Mouse (Mus musculus): ENCODE results near the gene Tap2. TPM values are rescaled to one million over a fixed set of nuclear protein-coding genes. Genes with fewer than 3 reads are reported as not detected.
A peak's percentile ranks its signal among the peaks of the same experiment; 100 is the strongest.

Gene Tap2
- polyA plus RNA-seq, 1 experiment, result 1.1 TPM

DNA sequence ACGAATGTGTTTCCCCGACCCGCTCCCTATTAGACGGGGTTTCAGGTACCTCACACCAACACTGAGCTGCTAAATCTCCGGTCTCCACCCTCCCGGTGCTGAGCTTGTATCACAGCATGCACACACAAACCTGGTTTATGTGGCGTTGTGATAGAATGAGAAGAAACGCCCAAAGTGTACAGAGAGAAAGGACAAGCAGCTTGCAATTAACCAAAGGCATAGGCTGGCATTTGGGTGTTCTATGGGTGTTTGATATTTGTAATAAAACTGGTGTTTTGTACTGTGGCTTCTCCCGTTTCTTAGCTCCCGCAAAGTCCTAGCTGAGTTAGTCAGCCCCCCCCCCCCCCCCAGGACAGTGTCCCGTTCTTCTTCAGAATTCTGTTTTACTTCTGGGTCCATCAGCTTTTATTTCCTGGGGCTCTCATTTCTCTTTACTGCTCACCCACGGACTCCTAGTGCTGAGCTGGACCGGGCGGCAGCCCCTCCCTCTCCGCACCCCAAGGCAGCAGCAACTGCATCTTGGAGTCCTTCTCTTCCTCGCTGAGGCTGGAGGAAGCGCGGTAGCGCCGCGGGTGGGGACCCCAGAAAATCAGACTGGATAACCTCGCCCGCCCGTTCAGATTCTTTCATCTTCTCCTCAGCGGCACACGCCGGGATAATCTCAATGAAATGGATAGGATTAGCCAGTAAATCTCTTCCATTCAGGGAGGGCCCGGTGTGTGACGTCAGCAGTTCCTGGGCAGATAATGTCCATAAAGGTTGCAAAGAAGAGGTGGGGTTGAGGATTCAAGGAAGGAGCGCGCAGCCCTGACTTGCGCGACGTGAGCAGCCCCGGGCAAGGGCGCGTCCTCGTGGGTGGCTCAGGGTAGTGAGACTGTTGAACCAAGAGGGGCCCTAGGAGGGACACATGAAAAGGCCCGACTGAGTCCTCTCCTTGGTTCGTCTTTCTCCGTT lies 6.1 kb upstream of the Tap2 start, which contains the start of gene Psmb8:
Gene Psmb8, plus strand, starts transcription at position 781 of the 954 bp plus-strand sequence.
- DNase-seq (ENCODE audit: low read depth), result peak; percentile 92
- TF ChIP-seq POLR2A (IDR thresholded peaks at IDR 0.05; ENCODE audit: borderline replicate concordance, extremely low read depth, insufficient read depth, insufficient read length, poor library complexity, severe bottlenecking) (no peak), CTCF (IDR thresholded peaks at IDR 0.05; ENCODE audit: borderline replicate concordance, extremely low read depth, insufficient read depth, insufficient read length) (no peak)

DNA sequence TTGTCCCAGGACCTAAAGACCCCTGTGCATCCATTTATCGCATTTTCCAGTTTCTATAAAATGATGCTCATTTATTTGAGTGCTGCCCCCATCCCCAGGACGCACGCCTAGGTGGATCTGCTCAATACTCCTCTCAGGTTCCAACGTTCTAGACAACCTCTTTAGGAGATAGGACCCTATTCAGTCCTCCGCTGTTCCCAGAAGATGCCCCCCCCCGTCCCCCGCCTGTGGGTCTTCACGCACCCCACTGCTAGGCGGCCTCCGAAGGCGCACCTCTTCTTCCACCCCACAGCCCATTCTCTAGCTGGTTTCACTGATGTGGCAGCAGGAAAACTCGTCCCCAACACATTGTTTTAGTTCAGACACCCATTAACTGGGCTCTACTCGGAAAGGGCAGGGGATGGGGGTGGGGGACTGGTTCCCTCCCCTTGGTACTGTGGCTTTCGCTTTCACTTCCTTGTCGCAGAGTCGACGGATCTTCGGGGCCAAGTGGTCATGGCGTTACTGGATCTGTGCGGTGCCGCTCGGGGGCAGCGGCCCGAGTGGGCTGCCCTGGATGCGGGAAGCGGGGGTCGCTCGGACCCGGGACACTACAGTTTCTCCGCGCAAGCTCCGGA lies 5.3 kb upstream of the Tap2 start:
- DNase-seq (ENCODE audit: low read depth), result no peak
- TF ChIP-seq POLR2A (IDR thresholded peaks at IDR 0.05; ENCODE audit: borderline replicate concordance, extremely low read depth, insufficient read depth, insufficient read length, poor library complexity, severe bottlenecking), result no peak
- no peak for TF ChIP-seq CTCF (IDR thresholded peaks at IDR 0.05; ENCODE audit: borderline replicate concordance, extremely low read depth, insufficient read depth, insufficient read length)

DNA sequence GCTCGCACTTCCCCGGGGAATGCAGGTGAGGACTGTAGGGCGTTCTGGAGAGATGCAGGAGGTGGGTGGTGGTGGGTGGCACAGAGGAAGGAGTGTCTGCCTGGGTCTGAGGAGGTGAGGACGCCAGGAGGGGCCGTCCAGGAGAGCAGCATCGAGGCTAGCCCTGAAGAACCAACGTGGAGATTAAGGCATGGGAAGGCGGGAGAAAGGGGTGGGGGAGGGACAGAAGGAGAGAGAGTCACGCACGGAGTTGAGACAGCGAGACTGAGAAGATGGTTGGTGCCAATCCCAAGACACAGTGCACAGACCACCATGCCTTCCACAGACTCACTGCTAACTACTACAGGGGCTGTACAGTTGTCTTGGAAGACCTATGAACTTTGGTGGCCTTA lies 4.8 kb upstream of the Tap2 start:
- DNase-seq (ENCODE audit: low read depth), result no peak
- no peak for TF ChIP-seq POLR2A (IDR thresholded peaks at IDR 0.05; ENCODE audit: borderline replicate concordance, extremely low read depth, insufficient read depth, insufficient read length, poor library complexity, severe bottlenecking)
- TF ChIP-seq CTCF (IDR thresholded peaks at IDR 0.05; ENCODE audit: borderline replicate concordance, extremely low read depth, insufficient read depth, insufficient read length), result no peak

DNA sequence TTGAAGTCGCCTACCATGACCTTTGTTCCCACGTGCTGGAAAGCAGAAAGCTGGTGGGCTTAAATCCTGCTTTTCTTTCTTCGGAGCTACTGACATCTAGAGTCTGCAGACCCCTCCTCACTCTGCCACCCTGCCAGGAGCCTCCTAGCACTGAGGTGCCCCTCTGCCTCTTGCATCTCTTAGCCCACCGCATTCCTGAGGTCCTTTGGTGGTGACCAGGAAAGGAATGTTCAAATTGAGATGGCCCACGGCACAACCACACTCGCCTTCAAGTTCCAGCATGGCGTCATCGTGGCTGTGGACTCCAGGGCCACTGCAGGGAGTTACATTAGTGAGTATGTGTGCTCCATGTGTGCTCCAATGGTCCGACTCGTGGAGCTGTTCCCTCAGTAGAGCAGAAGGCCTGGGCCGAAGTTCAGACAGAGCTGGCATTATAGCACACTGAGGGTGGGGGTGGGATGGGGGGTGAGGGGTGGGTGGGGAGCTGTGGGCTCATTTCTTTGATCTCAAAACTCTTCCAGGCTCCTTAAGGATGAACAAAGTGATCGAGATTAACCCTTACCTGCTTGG lies 4.2 kb upstream of the Tap2 start:
- DNase-seq (ENCODE audit: low read depth), result no peak

DNA sequence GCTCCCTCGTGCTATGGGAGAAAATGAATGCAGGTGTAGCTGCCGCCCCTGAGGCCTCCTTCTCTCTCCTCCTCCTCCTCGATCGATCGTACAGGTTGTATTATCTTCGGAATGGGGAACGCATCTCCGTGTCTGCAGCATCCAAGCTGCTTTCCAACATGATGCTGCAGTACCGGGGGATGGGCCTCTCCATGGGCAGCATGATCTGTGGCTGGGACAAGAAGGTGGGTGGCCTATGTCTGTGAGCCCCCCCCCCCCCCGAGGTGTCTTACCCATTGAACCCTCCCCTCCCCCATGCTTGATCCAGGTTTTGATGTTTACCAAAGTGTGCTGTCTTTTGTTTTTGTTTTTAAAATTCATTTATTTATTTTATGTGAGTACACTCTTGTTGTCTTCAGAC lies 3.3 kb upstream of the Tap2 start:
- TF ChIP-seq CTCF (IDR thresholded peaks at IDR 0.05; ENCODE audit: borderline replicate concordance, extremely low read depth, insufficient read depth, insufficient read length) (no peak), POLR2A (IDR thresholded peaks at IDR 0.05; ENCODE audit: borderline replicate concordance, extremely low read depth, insufficient read depth, insufficient read length, poor library complexity, severe bottlenecking) (no peak)
- DNase-seq (ENCODE audit: low read depth), result no peak

More for the DNA sequence above, 4.2 kb upstream of the Tap2 start:
- TF ChIP-seq POLR2A (IDR thresholded peaks at IDR 0.05; ENCODE audit: borderline replicate concordance, extremely low read depth, insufficient read depth, insufficient read length, poor library complexity, severe bottlenecking), result no peak
- TF ChIP-seq CTCF (IDR thresholded peaks at IDR 0.05; ENCODE audit: borderline replicate concordance, extremely low read depth, insufficient read depth, insufficient read length), result no peak

DNA sequence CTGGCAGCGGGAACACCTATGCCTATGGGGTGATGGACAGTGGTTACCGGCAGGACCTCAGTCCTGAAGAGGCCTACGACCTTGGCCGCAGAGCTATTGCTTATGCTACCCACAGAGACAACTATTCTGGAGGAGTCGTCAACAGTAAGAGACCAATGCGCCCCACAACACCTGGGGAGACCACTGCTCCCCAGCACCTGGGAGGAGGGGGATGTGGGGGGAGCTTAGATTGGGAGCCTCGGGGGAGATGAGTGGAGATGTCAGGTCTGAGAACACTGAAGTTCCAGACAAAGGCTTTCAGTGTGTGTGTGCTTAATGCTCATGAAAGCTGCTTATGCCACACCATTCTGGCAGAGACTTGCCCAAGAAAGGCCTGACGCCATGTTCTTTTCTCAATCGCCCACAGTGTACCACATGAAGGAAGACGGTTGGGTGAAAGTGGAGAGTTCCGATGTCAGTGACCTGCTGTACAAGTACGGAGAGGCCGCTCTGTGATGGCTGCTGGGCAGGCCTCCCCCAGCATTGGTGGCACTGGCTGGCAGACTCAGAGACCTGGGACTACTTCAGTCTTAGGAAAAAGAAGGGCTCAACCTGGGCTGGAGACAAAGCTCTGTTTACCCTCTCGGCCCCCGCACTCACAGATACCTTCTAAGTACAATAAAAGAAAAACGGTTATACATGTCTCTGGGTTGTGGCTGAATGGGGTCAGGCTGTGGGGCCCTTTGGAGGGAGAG lies 2.4 kb upstream of the Tap2 start:
- no peak for DNase-seq (ENCODE audit: low read depth)
- TF ChIP-seq POLR2A (IDR thresholded peaks at IDR 0.05; ENCODE audit: borderline replicate concordance, extremely low read depth, insufficient read depth, insufficient read length, poor library complexity, severe bottlenecking) (no peak), CTCF (IDR thresholded peaks at IDR 0.05; ENCODE audit: borderline replicate concordance, extremely low read depth, insufficient read depth, insufficient read length) (no peak)

DNA sequence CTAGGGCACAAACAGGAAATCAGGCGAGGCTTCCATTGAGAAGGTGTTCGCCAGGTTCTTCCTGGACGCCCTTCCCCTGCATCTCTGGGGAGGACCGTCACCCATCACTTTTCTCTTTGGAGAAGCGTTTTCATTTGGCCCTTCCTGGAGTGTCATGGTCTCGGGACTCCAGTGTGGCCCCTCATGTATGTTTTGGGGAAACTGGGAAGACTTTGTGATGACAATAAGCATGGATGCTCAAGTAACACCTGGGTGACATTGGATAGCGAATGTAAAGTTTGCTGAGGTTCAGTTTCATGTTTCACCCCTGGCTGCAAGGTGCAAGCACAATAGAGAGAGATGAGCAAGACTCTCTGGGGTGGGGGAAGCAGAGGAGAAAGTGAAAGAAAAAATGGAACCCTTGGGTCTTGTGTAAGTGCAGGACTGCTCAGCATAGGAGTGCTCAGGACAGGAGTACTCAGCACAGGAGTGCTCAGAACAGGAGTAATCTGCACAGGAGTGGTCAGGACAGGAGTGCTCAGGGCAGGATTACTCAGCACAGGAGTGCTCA lies 1.7 kb upstream of the Tap2 start:
- TF ChIP-seq CTCF (IDR thresholded peaks at IDR 0.05; ENCODE audit: borderline replicate concordance, extremely low read depth, insufficient read depth, insufficient read length), result no peak
- no peak for TF ChIP-seq POLR2A (IDR thresholded peaks at IDR 0.05; ENCODE audit: borderline replicate concordance, extremely low read depth, insufficient read depth, insufficient read length, poor library complexity, severe bottlenecking)

DNA sequence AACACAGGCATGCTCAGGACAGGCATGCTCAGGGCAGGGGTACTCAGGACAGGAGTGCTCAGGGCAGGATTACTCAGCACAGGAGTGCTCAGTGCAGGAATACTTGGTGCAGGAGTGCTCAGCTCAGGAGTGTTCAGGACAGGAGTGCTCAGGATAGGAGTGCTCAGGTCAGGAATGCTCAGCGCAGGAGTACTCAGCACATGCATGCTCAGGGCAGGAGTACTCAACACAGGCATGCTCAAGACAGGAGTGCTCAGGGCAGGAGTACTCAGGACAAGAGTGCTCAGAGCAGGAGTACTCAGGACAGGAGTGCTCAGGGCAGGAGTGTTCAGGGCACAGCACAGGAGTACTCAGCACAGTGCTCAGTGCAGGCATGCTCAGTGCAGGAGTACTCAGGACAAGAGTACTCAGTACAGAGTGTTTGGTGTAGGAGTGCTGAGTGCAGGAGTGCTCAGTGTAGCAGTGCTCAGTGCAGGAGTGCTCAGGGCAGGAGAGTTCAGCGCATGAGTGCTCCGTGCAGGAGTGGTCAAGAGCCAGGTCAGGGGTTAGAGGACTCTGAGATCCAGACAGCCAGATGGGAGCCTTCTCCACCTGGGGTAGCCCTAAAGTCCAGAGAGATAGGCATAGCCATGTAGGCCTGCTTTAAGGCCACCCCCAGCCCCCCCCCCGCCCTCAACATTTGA lies 426 bp upstream of the Tap2 start:
- DNase-seq (ENCODE audit: low read depth), result no peak
- TF ChIP-seq CTCF (IDR thresholded peaks at IDR 0.05; ENCODE audit: borderline replicate concordance, extremely low read depth, insufficient read depth, insufficient read length) (no peak), POLR2A (IDR thresholded peaks at IDR 0.05; ENCODE audit: borderline replicate concordance, extremely low read depth, insufficient read depth, insufficient read length, poor library complexity, severe bottlenecking) (no peak)

More for the DNA sequence above, 1.7 kb upstream of the Tap2 start:
- DNase-seq (ENCODE audit: low read depth), result no peak

DNA sequence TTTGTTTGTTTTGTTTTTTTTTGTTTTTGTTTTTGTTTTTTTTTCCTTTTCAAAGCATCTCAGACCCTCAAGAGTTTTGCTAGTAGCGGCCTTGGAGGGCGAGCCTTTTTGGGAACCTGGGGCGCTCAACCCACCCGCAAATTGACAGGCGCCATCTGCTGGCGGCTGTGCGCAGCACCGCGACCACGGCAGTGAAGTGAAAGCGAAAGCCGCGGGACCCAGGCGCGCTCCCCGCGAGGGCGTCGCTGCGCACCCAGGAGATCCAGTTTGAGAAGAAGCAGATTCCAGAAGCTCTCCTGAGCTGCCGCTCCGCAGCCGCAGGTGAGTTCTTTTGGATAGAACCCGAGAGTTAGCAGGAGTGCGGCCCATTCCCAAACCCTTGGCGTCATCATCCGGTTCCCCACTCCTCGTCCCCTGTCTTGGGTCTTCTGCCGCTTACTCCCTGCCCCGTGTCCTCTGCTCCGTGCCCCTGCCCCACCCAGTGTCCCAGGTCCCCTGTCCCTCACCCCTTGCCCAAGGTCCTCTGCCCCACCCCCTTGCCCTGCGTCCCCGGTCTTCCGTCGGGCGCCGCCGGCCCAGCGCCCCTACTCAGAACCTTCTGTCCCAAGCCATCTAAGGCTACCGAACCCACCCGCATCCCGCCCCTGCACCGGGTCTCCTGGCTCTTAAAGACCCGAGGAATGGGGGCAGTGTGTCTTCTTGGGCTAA lies 1.1 kb downstream of the Tap2 start:
- peak; percentile 75 for DNase-seq (ENCODE audit: low read depth)
- TF ChIP-seq CTCF (IDR thresholded peaks at IDR 0.05; ENCODE audit: borderline replicate concordance, extremely low read depth, insufficient read depth, insufficient read length) (peak; percentile 90), POLR2A (IDR thresholded peaks at IDR 0.05; ENCODE audit: borderline replicate concordance, extremely low read depth, insufficient read depth, insufficient read length, poor library complexity, severe bottlenecking) (no peak)

All from brain, embryonic 14.5 days (tissue).